Mouse (Mus musculus) lung, postnatal 0 days (tissue): ENCODE data around the gene Maob.

Source experiments
- CTCF ChIP-seq: IDR thresholded peaks from 2 replicates; pipeline ENCODE4 v1.5.1; 2016; ENCODE audit warnings: antibody characterized with exemption, mild to moderate bottlenecking
- EP300 ChIP-seq: IDR thresholded peaks from 2 replicates; pipeline ENCODE4 v1.6.1; 2016; ENCODE audit warnings: antibody characterized with exemption, mild to moderate bottlenecking, control low read depth

DNA sequence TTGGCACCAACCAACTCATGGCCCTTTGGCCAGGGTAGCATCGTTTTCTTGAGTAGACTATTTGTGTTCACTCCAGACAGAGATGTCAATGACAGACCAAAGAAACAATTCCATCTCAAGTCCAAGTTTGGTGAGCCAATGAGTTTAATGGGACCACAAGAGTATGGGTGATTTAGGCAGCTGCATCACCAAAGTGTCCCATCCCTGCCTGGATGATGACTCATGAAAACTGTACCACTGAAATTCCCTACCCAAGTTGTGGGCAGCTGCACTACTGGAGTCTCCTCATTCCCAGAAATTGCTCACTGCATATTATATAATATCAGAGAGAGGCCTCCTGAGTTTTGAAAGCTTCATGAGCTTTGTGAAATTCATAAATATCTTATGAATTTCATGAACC lies 111.1 kb downstream of the Maob start:
- TF ChIP-seq EP300: no peak
- no peak for TF ChIP-seq CTCF
